Mouse (Mus musculus) liver, adult 2 months (tissue): ENCODE results near the gene Safb2.

Source experiments
- CTCF ChIP-seq: fragments of 200-500 bp; IDR thresholded peaks from 2 replicates; pipeline ENCODE4 v1.5.1; 2011; ENCODE audit warnings: low read depth, low read length, control low read depth
- POLR2A ChIP-seq: fragments of 200-500 bp; IDR thresholded peaks from 2 replicates; pipeline ENCODE4 v1.6.1; 2011; ENCODE audit warnings: low read length, control low read depth; ENCODE audit not compliant: insufficient read depth; ENCODE audit errors: extremely low read depth

DNA sequence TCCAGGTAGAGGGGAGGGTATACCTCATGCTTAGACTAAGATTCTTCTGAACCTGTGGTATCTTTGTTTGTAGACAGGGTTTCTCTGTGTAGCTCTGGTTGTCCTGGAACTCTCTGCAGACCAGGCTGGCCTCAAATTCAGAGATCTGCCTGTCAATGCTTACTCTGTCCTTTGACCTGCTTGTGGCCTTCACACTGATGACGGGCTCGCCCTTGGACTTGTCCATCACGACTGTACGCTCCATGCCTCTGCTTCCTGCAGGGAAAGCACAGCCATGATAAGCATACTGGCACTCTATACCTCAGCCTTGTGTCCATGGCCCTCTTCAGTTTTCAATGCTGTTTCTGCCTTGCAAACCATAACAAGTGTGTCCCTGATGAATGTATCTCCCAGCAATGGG is 17.0 kb downstream of the Safb2 start:
- no peak for TF ChIP-seq CTCF
- TF ChIP-seq POLR2A, result no peak
